Mouse (Mus musculus) olfactory bulb, adult 2 months (tissue): ENCODE data around the gene Clcn3.

ENCODE experiments used
- CTCF ChIP-seq: fragments of 200-500 bp; IDR thresholded peaks from 2 replicates; pipeline ENCODE4 v1.5.1; 2012; ENCODE audit warnings: low read depth, mild to moderate bottlenecking, low read length, moderate library complexity; ENCODE audit not compliant: insufficient read depth
- POLR2A ChIP-seq: fragments of 200-500 bp; IDR thresholded peaks from 2 replicates; pipeline ENCODE4 v1.6.1; 2012; ENCODE audit warnings: mild to moderate bottlenecking, low read depth, low read length, moderate library complexity; ENCODE audit not compliant: insufficient read depth

- no peak for TF ChIP-seq POLR2A
- no peak for TF ChIP-seq CTCF
Observed at GRCm38 (mm10) chr8:60870231-60871193, 112.6 kb downstream of the Clcn3 start.
